Mouse (Mus musculus) stomach, embryonic 15.5 days (tissue): ENCODE data around the gene Mcpt9. TPM values are rescaled to one million over a fixed set of nuclear protein-coding genes. Genes with fewer than 3 reads are reported as not detected.

ENCODE experiments used
- polyA plus RNA-seq: library from polyadenylated mRNA; unstranded; fragments of >200 nt; fragmentation: Nextera tagmentation; extraction: Ambion mirVana; gene quantifications from 2 replicates; pipeline ENCODE4 v1.2.1, GENCODE M21; 2015

Mcpt9 gene
- polyA plus RNA-seq, 1 experiment from 2014 or later = not detected

Other genes starting within 250 kb of the Mcpt9 start
- 6.3 and 8.0 TPM in 2 replicates for gene Adcy4, start 246.4 kb downstream of the Mcpt9 start, polyA plus RNA-seq
- gene Ripk3, start 241.6 kb downstream of the Mcpt9 start, polyA plus RNA-seq = 32.0 and 36.9 TPM in 2 replicates
- gene Nfatc4, start 207.4 kb downstream of the Mcpt9 start, polyA plus RNA-seq = 35.5 and 40.9 TPM in 2 replicates
- gene Nynrin, start 176.5 kb downstream of the Mcpt9 start, polyA plus RNA-seq = 15.4 and 18.5 TPM in 2 replicates
- 0.42 and 0.46 TPM in 2 replicates for gene Cbln3, start 146.1 kb downstream of the Mcpt9 start, polyA plus RNA-seq
- 16.5 and 18.1 TPM in 2 replicates for gene Khnyn, start 145.5 kb downstream of the Mcpt9 start, polyA plus RNA-seq
- 56.0 and 65.7 TPM in 2 replicates for gene Sdr39u1, start 130.2 kb downstream of the Mcpt9 start, polyA plus RNA-seq
- gene Cma1, start 85.8 kb downstream of the Mcpt9 start, polyA plus RNA-seq = 23.0 and 27.4 TPM in 2 replicates
- not detected in 2 replicates for gene Cma2, start 79.5 kb downstream of the Mcpt9 start, polyA plus RNA-seq
- 0.48 and 0.57 TPM in 2 replicates for gene Mcpt1, start 12.5 kb downstream of the Mcpt9 start, polyA plus RNA-seq
- 0.37 and 0.49 TPM in 2 replicates for gene Mcpt2, start 11.5 kb upstream of the Mcpt9 start, polyA plus RNA-seq
- 1.4 TPM in 2 replicates for gene Mcpt4, start 31.8 kb upstream of the Mcpt9 start, polyA plus RNA-seq
- 4.2 and 4.4 TPM in 2 replicates for gene Mcpt8, start 54.8 kb upstream of the Mcpt9 start, polyA plus RNA-seq
- gene Ctsg, start 72.1 kb upstream of the Mcpt9 start, polyA plus RNA-seq = 1.0 and 3.2 TPM in 2 replicates
- not detected in 2 replicates for gene Gzme, start 90.1 kb upstream of the Mcpt9 start, polyA plus RNA-seq
- not detected in 2 replicates for gene Gzmd, start 102.1 kb upstream of the Mcpt9 start, polyA plus RNA-seq
- gene Gzmg, start 129.1 kb upstream of the Mcpt9 start, polyA plus RNA-seq = not detected in 2 replicates
- gene Gzmn, start 144.1 kb upstream of the Mcpt9 start, polyA plus RNA-seq = not detected in 2 replicates
- not detected in 2 replicates for gene Gzmf, start 180.9 kb upstream of the Mcpt9 start, polyA plus RNA-seq
- gene Gzmc, start 204.2 kb upstream of the Mcpt9 start, polyA plus RNA-seq = not detected in 2 replicates
- gene Gzmb, start 231.8 kb upstream of the Mcpt9 start, polyA plus RNA-seq = 1.0 and 1.7 TPM in 2 replicates